Mouse (Mus musculus) embryonic facial prominence, embryonic 13.5 days (tissue): Measurements from ENCODE around the gene Agpat3. TPM values are rescaled to one million over a fixed set of nuclear protein-coding genes. Genes with fewer than 3 reads are reported as not detected.

Experiments used
- ATAC-seq: fragments of 200-750 bp; cut with Nextera tagmentation; 2 replicates; pipeline ENCODE4 v1.8.0; 2017; ENCODE audit warnings: low read depth; ENCODE audit not compliant: insufficient number of reproducible peaks, insufficient read depth, low FRiP score, low TSS enrichment
- H3K27ac ChIP-seq: fragments of 300-500 bp; sonication (generic); 2 replicates; pipeline ENCODE4 v1.5.1; 2015; ENCODE audit warnings: moderate library complexity, mild to moderate bottlenecking, inconsistent platforms
- H3K27me3 ChIP-seq: fragments of 300-500 bp; sonication (generic); 2 replicates; pipeline ENCODE4 v1.6.1; 2015; ENCODE audit warnings: mild to moderate bottlenecking, inconsistent platforms
- H3K36me3 ChIP-seq: fragments of 300-500 bp; sonication (generic); 2 replicates; pipeline ENCODE4 v1.6.1; 2015; ENCODE audit warnings: mild to moderate bottlenecking, inconsistent platforms
- H3K4me1 ChIP-seq: fragments of 300-500 bp; sonication (generic); 2 replicates; pipeline ENCODE4 v1.6.1; 2015; ENCODE audit warnings: inconsistent platforms
- H3K4me2 ChIP-seq: fragments of 300-500 bp; sonication (generic); 2 replicates; pipeline ENCODE4 v1.6.1; 2015; ENCODE audit warnings: moderate library complexity, mild to moderate bottlenecking, inconsistent platforms
- H3K4me3 ChIP-seq: fragments of 300-500 bp; sonication (generic); 2 replicates; pipeline ENCODE4 v1.5.1; 2015; ENCODE audit warnings: mild to moderate bottlenecking, inconsistent platforms
- H3K9ac ChIP-seq: fragments of 300-500 bp; sonication (generic); 2 replicates; pipeline ENCODE4 v1.6.1; 2015; ENCODE audit warnings: mild to moderate bottlenecking, inconsistent platforms
- H3K9me3 ChIP-seq: fragments of 300-500 bp; sonication (generic); 2 replicates; pipeline ENCODE4 v1.6.1; 2016; ENCODE audit warnings: inconsistent platforms
- WGBS: fragments of 180-500 bp; shearing (Covaris S2); methylation state at CpG from one replicate; pipeline ENCODE4 v1.1.7; 2015; ENCODE audit warnings: mixed read lengths; 5-methylcytosine and 5-hydroxymethylcytosine counted together
- polyA plus RNA-seq: library from polyadenylated mRNA; unstranded; fragments of >200 nt; fragmentation: Nextera tagmentation; extraction: Ambion mirVana; gene quantifications from 2 replicates; pipeline ENCODE4 v1.2.1, GENCODE M21; 2015

Gene Agpat3
- polyA plus RNA-seq, 1 experiment from 2014 or later: 51.9 TPM

DNA sequence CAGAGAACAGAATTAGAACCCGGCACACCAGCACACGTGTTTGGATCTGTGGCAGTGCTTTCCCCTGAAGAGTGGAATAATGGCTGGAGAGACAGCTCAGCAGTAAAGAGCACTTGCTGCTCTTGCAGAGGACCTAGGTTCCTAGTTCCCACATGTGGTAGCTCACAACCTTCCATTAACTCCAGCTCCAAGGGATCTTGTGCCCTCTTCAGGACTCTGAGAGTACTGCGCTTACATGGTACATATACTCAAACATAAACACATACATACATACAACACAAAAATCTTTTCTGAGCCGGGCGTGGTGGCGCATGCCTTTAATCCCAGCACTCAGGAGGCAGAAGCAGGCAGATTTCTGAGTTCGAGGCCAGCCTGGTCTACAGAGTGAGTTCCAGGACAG lies 26.2 kb upstream of the Agpat3 start:
- Histone ChIP-seq H3K27ac (no peak overlapping the region), H3K36me3 (no peaks in the 10 kb centered on the region), H3K4me1 (no peaks in the 10 kb centered on the region), H3K9ac (no peak overlapping the region), H3K27me3 (no peaks in the 10 kb centered on the region), H3K4me2 (no peak overlapping the region), H3K4me3 (no peak overlapping the region), H3K9me3 (no peaks in the 10 kb centered on the region)
- no peak for ATAC-seq
- WGBS: 94% methylated on average over 7 of the region's 7 CpGs

DNA sequence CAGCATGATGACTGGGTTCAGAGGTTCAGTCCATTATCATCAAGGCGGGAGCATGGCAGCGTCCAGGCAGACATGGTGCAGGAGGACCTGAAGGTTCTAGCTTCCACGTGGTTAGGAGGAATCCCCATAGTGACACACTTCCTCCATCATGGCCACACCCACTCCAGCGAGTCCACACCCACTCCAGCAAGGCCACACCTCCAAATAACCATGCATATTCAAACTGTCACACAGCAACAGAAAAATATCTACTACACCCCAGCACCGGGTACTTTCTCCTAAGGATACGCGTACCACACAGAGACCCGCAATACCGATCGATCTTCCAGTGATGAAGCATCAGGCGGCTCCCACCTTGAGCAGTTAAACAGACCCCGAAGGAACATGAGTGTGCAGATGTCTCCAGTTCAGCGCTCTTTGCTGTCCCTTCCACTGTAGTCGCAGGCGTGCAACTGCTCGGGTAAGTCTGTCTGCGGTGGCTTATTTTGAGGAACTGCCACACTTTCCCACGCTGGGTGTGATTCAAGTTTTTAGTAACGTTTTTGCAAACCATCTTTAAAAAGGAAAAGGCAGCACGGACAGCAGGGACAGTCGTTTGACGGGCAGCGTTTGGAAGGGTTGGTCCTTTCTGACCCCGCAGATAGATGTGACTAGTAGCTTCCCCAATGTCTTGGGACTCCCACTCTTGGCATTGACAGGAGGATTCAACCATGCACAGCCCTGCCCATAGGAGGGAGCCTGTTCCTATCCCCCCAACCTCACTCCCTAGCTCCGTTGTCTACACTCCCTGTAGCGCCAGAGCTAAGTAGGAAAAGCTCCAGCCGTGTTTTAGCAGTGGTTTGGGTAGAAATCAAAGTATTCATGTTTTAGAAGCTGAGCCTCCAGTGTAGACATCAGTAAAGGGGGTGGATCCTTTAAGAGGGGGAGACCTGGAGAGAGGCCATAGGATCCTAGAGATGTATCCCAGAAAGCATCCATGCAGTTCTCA lies 20.7 kb upstream of the Agpat3 start:
- no peak overlapping the region for H3K4me2 ChIP-seq
- no peak overlapping the region for H3K27ac ChIP-seq
- H3K27me3 ChIP-seq: no peaks in the 10 kb centered on the region
- H3K9ac ChIP-seq: no peak overlapping the region
- no peaks in the 10 kb centered on the region for H3K36me3 ChIP-seq
- 66% methylated on average over 27 of the region's 27 CpGs for WGBS
- no peaks in the 10 kb centered on the region for H3K9me3 ChIP-seq
- H3K4me3 ChIP-seq: no peak overlapping the region
- no peak for ATAC-seq
- H3K4me1 ChIP-seq: no peaks in the 10 kb centered on the region

DNA sequence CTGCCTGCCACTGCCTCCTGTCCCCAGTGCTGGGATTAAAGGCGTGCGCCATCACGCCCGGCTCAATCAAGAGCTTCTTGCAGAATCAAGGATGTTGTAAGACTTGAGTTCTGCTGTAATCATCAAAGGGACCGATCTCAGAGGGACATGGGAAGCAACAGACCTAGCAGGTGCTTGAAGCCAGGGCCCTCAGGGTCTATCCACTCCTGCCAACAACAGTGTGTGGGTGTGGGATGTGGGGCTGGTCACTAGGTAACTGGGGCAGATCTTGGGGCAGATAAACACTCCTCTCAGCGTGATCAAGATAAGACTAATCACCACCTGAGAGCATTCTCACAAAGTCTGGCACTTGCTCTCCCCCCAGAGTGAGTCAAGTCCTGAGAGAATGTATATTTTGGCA lies 19.5 kb upstream of the Agpat3 start:
- Histone ChIP-seq H3K27me3 (no peaks in the 10 kb centered on the region), H3K4me3 (no peak overlapping the region), H3K27ac (no peak overlapping the region), H3K9me3 (no peaks in the 10 kb centered on the region), H3K4me1 (no peaks in the 10 kb centered on the region), H3K36me3 (no peaks in the 10 kb centered on the region), H3K4me2 (no peak overlapping the region), H3K9ac (no peak overlapping the region)
- WGBS: 87% methylated on average over 6 of the region's 6 CpGs
- no peak for ATAC-seq

DNA sequence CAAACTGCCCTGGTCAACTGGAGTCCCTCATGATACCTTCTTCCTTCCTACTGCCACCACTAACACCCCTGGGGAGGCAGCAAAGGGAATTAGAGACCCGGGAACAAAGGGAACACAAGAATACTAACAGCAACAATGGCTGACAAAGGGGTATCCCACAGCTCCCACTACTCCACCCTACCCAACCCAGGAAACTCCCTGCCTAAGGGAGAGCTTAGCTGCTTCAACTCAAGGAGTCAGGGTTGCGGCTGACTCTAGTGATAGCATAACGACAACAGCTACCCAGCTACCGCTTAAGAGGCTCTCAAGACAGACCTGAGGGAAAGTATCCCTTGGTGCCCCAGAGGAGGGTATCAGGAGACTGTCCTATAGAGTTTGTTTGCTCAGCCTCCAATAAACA lies 15.3 kb upstream of the Agpat3 start:
- no peak overlapping the region for H3K27ac ChIP-seq
- WGBS: 56% methylated on average over 4 of the region's 4 CpGs
- no peak for ATAC-seq
- H3K36me3 ChIP-seq: no peaks in the 10 kb centered on the region
- H3K4me2 ChIP-seq: no peak overlapping the region
- no peaks in the 10 kb centered on the region for H3K27me3 ChIP-seq
- H3K4me3 ChIP-seq: no peak overlapping the region
- H3K9ac ChIP-seq: no peak overlapping the region
- H3K9me3 ChIP-seq: no peaks in the 10 kb centered on the region
- H3K4me1 ChIP-seq: no peaks in the 10 kb centered on the region

DNA sequence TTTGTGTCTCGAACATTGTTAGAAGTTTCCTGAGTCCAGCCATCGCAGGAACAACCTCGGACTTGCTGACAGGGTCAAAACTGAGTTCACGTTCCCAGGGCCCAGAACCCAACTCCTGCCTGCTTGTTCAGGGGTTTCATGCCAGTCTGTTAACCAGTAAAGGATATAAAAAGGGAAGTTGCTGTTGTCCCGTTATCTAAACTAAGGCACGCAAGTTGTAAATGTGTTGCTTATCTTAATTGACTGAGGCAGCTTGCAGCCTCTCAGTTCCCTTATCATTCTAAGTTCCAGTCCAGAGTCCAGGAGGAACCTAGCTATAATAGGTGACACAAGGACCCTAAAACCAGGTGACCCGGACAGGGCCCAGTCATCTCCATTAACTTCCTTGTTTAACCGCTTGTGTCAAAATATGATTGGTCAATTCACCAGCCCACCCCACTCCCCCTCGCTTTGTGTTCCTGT lies 14.6 kb upstream of the Agpat3 start:
- H3K27me3 ChIP-seq: no peaks in the 10 kb centered on the region; the same call in 1 of the 2 replicates
- 76% methylated on average over 9 of the region's 9 CpGs for WGBS
- ATAC-seq: no peak
- H3K9ac ChIP-seq: no peak overlapping the region
- no peaks in the 10 kb centered on the region for H3K4me1 ChIP-seq
- H3K36me3 ChIP-seq: no peaks in the 10 kb centered on the region
- no peak overlapping the region for H3K4me2 ChIP-seq
- no peak overlapping the region for H3K4me3 ChIP-seq
- H3K27ac ChIP-seq: no peak overlapping the region
- H3K9me3 ChIP-seq: no peaks in the 10 kb centered on the region

DNA sequence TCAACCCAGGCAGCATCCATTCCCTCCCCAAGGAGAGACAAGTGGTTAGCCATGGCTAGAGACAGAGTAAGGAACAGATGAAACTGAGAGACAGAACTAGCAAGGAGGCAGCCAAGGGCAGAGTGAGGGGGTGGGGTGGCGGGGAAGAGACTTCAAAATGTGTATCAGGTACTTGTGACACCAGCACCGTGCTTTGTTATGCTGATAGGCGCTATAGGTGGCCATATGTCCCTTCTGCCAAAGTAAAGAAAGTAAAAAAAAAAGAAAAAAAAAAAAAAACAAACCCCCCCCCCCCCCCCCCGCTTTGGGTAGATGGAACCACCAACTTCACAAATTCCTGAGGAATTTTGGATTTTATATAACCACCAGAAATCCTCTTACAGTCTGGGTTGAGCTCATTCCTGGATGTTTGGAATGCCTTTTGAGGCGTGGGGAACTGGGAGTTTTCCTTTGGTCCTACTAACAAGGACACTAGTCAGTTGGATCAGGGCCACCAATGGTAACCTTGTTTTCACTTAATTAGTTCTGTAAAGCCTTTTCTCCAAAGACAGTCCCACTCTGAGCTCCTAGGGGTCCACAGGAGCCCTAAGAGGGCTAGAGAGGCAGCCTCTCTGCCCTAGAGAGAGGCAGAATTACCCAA lies 14.0 kb upstream of the Agpat3 start:
- Histone ChIP-seq H3K9me3 (no peaks in the 10 kb centered on the region), H3K4me3 (no peak overlapping the region), H3K27me3 (no peaks in the 10 kb centered on the region; the same call in 1 of the 2 replicates), H3K27ac (no peak overlapping the region), H3K36me3 (no peaks in the 10 kb centered on the region), H3K9ac (no peak overlapping the region), H3K4me1 (no peaks in the 10 kb centered on the region), H3K4me2 (no peak overlapping the region)
- no peak for ATAC-seq
- 42% methylated on average over 5 of the region's 5 CpGs for WGBS

DNA sequence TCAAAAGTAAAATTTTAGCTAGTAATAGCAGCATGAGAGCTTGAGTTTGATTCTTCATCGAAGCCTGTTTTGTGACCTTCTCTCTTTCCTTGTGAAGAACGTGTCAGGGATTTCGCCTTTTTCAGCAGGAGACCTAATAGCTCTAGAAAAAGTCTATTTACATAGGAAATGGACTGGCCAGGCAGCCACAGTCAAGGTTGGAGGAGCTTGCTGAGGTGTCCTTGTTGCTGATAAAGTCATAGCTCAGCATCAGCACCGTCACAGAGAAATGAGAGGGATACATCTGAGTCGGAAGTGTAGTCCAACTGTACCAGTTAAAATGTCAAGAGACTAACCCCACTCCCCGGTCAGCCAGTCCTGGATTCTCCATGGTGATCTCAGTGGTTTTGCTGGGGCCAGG lies 13.3 kb upstream of the Agpat3 start:
- no peak overlapping the region for H3K9ac ChIP-seq
- H3K9me3 ChIP-seq: no peaks in the 10 kb centered on the region
- H3K4me1 ChIP-seq: 0 out of 2 replicates have a peak, but pooled peaks cover 2% of the 10 kb centered on the region
- H3K4me3 ChIP-seq: no peak overlapping the region
- no peaks in the 10 kb centered on the region for H3K36me3 ChIP-seq
- H3K27me3 ChIP-seq: no peaks in the 10 kb centered on the region; the same call in 1 of the 2 replicates
- no peak overlapping the region for H3K4me2 ChIP-seq
- no peak overlapping the region for H3K27ac ChIP-seq
- WGBS: 81% methylated on average over 6 of the region's 6 CpGs
- ATAC-seq: no peak

DNA sequence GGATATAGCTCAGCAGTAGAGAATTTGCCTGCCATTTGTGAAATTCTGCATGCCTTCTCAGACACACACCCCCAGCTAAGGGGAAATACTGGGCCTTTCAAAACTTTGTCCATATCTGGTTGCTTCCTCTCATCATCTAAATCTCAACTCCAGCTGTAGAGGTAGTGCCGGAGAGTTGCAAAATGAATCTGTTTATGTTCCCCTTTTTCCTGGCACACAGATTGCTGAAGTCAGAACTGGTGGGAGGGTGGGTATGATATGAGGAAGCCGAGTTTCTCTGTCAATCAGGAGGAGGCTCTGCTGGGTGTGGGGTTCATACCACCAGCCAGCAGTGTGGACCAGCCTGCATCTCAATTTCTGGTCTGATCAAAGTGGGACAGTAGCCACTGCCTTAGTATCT lies 11.8 kb upstream of the Agpat3 start:
- no peak overlapping the region for H3K4me2 ChIP-seq
- H3K9me3 ChIP-seq: no peaks in the 10 kb centered on the region
- no peaks in the 10 kb centered on the region; the same call in 1 of the 2 replicates for H3K27me3 ChIP-seq
- no peaks in the 10 kb centered on the region for H3K36me3 ChIP-seq
- no peak overlapping the region for H3K4me3 ChIP-seq
- WGBS: 64% methylated on average over 2 of the region's 2 CpGs
- H3K9ac ChIP-seq: no peak overlapping the region
- H3K4me1 ChIP-seq: peaks cover 9% of the 10 kb centered on the region; the same call in 1 of the 2 replicates
- ATAC-seq: no peak
- H3K27ac ChIP-seq: no peak overlapping the region

DNA sequence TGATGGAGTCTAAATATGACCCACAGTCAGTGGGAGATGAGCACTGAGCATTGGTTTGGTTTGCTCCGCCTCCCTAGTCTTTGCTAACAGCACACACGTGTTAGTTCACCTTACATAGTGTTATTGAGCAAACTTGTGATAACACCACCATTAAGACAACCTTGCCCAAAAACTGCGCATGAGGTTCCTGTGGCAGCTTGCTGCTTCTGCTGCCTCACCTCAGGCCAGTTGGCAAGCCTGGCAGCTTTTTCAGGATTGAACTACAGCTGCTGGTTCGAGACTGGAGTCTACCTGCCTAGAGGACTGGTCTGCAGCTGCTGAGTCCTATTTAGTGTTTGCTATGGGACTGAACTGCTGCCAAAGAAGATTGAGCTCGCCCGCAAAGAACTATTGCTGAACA lies 11.1 kb upstream of the Agpat3 start:
- H3K4me2 ChIP-seq: no peak overlapping the region
- ATAC-seq: no peak
- H3K4me1 ChIP-seq: peaks cover 9% of the 10 kb centered on the region; the same call in 1 of the 2 replicates
- 91% methylated on average over 6 of the region's 6 CpGs for WGBS
- H3K27me3 ChIP-seq: no peaks in the 10 kb centered on the region; the same call in 1 of the 2 replicates
- no peak overlapping the region for H3K27ac ChIP-seq
- no peak overlapping the region for H3K9ac ChIP-seq
- no peaks in the 10 kb centered on the region for H3K36me3 ChIP-seq
- H3K4me3 ChIP-seq: no peak overlapping the region
- no peaks in the 10 kb centered on the region for H3K9me3 ChIP-seq

DNA sequence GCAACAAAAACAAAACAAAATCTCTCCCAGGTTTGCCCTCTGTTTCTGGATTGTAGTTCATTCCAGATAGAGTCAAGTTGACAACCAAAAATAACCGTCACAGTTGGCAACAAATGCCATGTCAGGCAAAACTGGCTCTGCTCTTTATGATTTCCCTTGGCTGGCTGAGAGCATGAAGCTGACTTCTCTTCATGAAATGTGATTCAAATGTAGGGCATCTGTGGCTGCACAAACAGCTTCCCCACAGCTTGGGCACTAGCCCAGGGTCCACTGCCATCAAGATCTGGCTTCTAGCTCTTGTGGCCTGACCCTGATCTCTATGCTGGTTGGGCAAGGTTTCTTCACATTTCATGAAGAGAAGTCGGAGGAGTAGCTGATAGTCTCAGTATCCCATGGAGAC lies 9.7 kb upstream of the Agpat3 start:
- no peak overlapping the region for H3K9ac ChIP-seq
- no peaks in the 10 kb centered on the region for H3K9me3 ChIP-seq
- H3K4me3 ChIP-seq: no peak overlapping the region
- H3K36me3 ChIP-seq: no peaks in the 10 kb centered on the region
- H3K4me1 ChIP-seq: peaks cover 9% of the 10 kb centered on the region; the same call in 1 of the 2 replicates
- H3K27ac ChIP-seq: no peak overlapping the region
- ATAC-seq: no peak
- no peak overlapping the region for H3K4me2 ChIP-seq
- WGBS: 81% methylated on average over 2 of the region's 2 CpGs
- no peaks in the 10 kb centered on the region; the same call in 1 of the 2 replicates for H3K27me3 ChIP-seq

DNA sequence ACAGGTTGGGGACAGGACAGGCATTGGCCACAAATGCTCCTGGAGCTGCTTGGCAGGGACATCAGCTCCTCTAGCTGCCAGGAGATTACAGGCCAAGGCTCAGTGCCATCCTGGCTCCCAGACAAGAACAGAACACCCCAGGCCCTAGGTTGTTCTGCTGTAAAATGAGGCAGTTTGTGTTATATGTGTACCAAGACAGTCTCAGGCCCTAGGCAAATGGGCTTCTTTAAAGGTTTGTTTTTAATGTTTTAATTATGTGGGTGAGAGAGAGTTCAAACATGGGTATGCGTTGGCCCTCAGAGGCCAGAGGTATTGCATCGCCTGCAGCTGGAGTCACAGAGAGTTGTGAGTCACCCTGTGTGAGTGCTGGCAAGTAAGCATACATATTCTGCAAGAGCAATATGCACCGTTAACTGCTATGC lies 8.0 kb upstream of the Agpat3 start:
- no peaks in the 10 kb centered on the region for H3K36me3 ChIP-seq
- H3K9me3 ChIP-seq: no peaks in the 10 kb centered on the region
- peak overlapping the region; percentile 16; the same call in 1 of the 2 replicates for H3K27ac ChIP-seq
- WGBS: 37% methylated on average over 3 of the region's 3 CpGs
- 0 out of 2 replicates have a peak overlapping the region, but pooled peaks have one; percentile 21 for H3K9ac ChIP-seq
- H3K4me1 ChIP-seq: peaks cover 20% of the 10 kb centered on the region; the same call in 1 of the 2 replicates
- no peak overlapping the region for H3K4me3 ChIP-seq
- no peak for ATAC-seq
- no peaks in the 10 kb centered on the region; the same call in 1 of the 2 replicates for H3K27me3 ChIP-seq
- no peak overlapping the region for H3K4me2 ChIP-seq
